Mouse (Mus musculus): Measurements from ENCODE around the gene 9330182L06Rik. TPM values are rescaled to one million over a fixed set of nuclear protein-coding genes. Genes with fewer than 3 reads are reported as not detected.

The 9330182L06Rik gene
- polyA plus RNA-seq, 1 experiment from 2014 or later = 24.9 TPM

DNA sequence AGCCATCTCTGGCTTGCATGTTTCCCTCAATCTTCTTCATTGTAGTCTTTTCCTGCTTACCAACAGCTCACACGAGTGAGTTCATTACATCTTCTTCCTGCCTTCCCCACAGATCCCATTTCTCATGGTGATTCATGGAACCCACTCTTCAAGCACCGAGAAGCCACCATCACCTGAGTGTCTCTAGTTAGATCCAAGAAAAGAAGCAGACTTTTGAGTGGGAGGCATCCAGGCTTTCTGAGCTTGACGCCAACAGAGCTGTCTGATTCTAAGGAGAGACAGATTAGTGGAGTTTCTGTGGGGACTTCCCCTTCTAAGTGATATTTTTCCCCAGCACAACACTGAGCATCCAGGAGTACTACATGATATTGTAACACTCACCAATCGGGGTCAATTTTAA lies 259.6 kb downstream of the 9330182L06Rik start:
- H3K27me3 ChIP-seq (ENCODE audit: control insufficient read depth, insufficient read depth, low read length) = no peaks in the 10 kb centered on the region
- no peak for ATAC-seq (ENCODE audit: low FRiP score, low TSS enrichment)
- no peaks in the 10 kb centered on the region for H3K36me3 ChIP-seq (ENCODE audit: control insufficient read depth, insufficient read depth, low read length)
- WGBS = 93% methylated on average over 4 of the region's 4 CpGs
- H3K4me3 ChIP-seq (replicated peaks; ENCODE audit: low read depth, low read length) = no peak overlapping the region
- DNase-seq = no peak
- H3K9ac ChIP-seq (replicated peaks; ENCODE audit: low read length) = no peak overlapping the region
- H3K27ac ChIP-seq (replicated peaks; ENCODE audit: low read depth, low read length) = no peak overlapping the region
- no peaks in the 10 kb centered on the region for H3K4me1 ChIP-seq (ENCODE audit: control insufficient read depth, insufficient read depth, low read length)
- no peaks in the 10 kb centered on the region for H3K9me3 ChIP-seq (ENCODE audit: control insufficient read depth, low read length)
- no peak overlapping the region for H3K4me2 ChIP-seq (ENCODE audit: low read length)

MicroRNA genes within 50 kb of the gene (microRNA counts, 519-probe panel; counts per million panel counts)
- not detected for microRNA mmu-miR-879

Small RNA genes lying within 50 kb of the gene (microRNA-seq; reads per million reads assigned to microRNA genes)
- gene Mir879 = 19.7 reads per million, percentile 39 among the genes with 10 or more reads in this experiment

Other genes starting within 250 kb of the 9330182L06Rik start
- gene Tmem243, start 165.4 kb upstream of the 9330182L06Rik start, polyA plus RNA-seq (2014; fragmentation: Nextera tagmentation; extraction: Ambion mirVana) = 11.9 and 14.9 TPM in 2 replicates
- gene Dmtf1, start 104.3 kb upstream of the 9330182L06Rik start, polyA plus RNA-seq (2014; fragmentation: Nextera tagmentation; extraction: Ambion mirVana) = 48.8 and 72.8 TPM in 2 replicates

Data from midbrain, embryonic 14.5 days (tissue).